Mouse (Mus musculus) olfactory bulb, adult 2 months (tissue): ENCODE data around the gene Vmn2r29.

Source experiments
- CTCF ChIP-seq: fragments of 200-500 bp; IDR thresholded peaks from 2 replicates; pipeline ENCODE4 v1.5.1; 2012; ENCODE audit warnings: low read depth, mild to moderate bottlenecking, low read length, moderate library complexity; ENCODE audit not compliant: insufficient read depth
- POLR2A ChIP-seq: fragments of 200-500 bp; IDR thresholded peaks from 2 replicates; pipeline ENCODE4 v1.6.1; 2012; ENCODE audit warnings: mild to moderate bottlenecking, low read depth, low read length, moderate library complexity; ENCODE audit not compliant: insufficient read depth

GRCm38 (mm10) chr7:7295595-7295994, 48.5 kb upstream of the Vmn2r29 start:
- TF ChIP-seq CTCF (no peak), POLR2A (no peak)
